Mouse (Mus musculus) ES-E14 (cell line): ENCODE measurements around the gene Os9.

ENCODE experiments used
- CHD2 ChIP-seq: IDR thresholded peaks from 2 replicates; pipeline ENCODE4 v1.6.1; 2014; ENCODE audit warnings: mild to moderate bottlenecking, low read depth, low read length, inconsistent platforms
- HCFC1 ChIP-seq: IDR thresholded peaks from 2 replicates; pipeline ENCODE4 v1.6.1; 2012; ENCODE audit warnings: low read length, inconsistent platforms, borderline replicate concordance; ENCODE audit not compliant: insufficient read depth
- MAFK ChIP-seq: IDR thresholded peaks from 2 replicates; pipeline ENCODE4 v1.6.1; 2014; ENCODE audit warnings: mild to moderate bottlenecking, low read depth, low read length, inconsistent platforms; ENCODE audit not compliant: insufficient read depth
- ZC3H11A ChIP-seq: IDR thresholded peaks from 2 replicates; pipeline ENCODE4 v1.6.1; 2012; ENCODE audit warnings: low read depth, mild to moderate bottlenecking, inconsistent platforms, low read length, borderline replicate concordance
- ZNF384 ChIP-seq: IDR thresholded peaks from 2 replicates; pipeline ENCODE4 v1.6.1; 2012; ENCODE audit warnings: low read depth, low read length, inconsistent platforms

DNA sequence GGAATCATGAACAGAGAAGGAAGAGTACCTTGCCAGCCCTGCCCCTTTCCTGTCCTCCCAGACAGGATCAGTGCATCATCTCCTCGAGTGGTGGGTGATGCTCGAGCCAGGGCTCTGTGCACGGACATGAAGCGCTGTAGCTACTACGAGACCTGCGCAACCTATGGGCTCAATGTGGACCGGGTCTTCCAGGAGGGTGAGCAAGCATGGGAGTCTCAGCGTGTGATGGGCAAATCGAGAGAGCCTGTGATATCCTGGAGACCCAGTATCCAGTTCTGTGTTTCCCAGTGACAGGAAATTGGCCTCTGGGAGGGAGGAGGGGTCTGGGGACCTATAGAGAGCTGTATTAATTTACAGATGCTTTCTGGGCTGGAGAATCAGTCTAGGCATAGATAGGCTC is 35.9 kb downstream of the Os9 start:
- TF ChIP-seq HCFC1 (no peak), CHD2 (no peak), ZNF384 (no peak), ZC3H11A (no peak), MAFK (no peak)
